Mouse (Mus musculus) myocyte (in vitro differentiated cells): ENCODE results near the gene Sms.

Experiments used
- E2F4 ChIP-seq: IDR thresholded peaks from one replicate; pipeline ENCODE4 v1.6.1; 2011; ENCODE audit warnings: mild to moderate bottlenecking, control low read depth, moderate library complexity; ENCODE audit not compliant: insufficient read depth
- MAX ChIP-seq: IDR thresholded peaks from one replicate; pipeline ENCODE4 v1.6.1; 2011; ENCODE audit warnings: low read depth, mild to moderate bottlenecking, control low read depth
- MYOD1 ChIP-seq, 3 experiments: IDR thresholded peaks; one replicate each; pipeline ENCODE4 v1.6.1; 2011; ENCODE audit warnings: control low read depth in 2 of 3, low read depth in 2 of 3, mild to moderate bottlenecking in 2 of 3, moderate library complexity in 1 of 3; ENCODE audit not compliant: insufficient read length in 2 of 3, control insufficient read depth in 1 of 3
- MYOG ChIP-seq, 3 experiments: IDR thresholded peaks; one replicate each; pipeline ENCODE4 v1.6.1; 2011; ENCODE audit warnings: control low read depth in 2 of 3, low read depth in 2 of 3, mild to moderate bottlenecking in 2 of 3; ENCODE audit not compliant: insufficient read length in 2 of 3, control insufficient read depth in 1 of 3, insufficient read depth in 1 of 3
- POLR2A ChIP-seq: IDR thresholded peaks from one replicate; pipeline ENCODE4 v1.6.1; 2011; ENCODE audit warnings: low read depth, mild to moderate bottlenecking, control low read depth, moderate library complexity; ENCODE audit not compliant: insufficient read length
- POLR2AphosphoS2 ChIP-seq: IDR thresholded peaks from one replicate; pipeline ENCODE4 v1.6.1; 2011; ENCODE audit warnings: low read depth, control low read depth; ENCODE audit not compliant: insufficient read length
- REST ChIP-seq: IDR thresholded peaks from one replicate; pipeline ENCODE4 v1.6.1; 2011; ENCODE audit warnings: mild to moderate bottlenecking, control low read depth, moderate library complexity; ENCODE audit not compliant: insufficient read depth, insufficient read length
- TCF12 ChIP-seq: IDR thresholded peaks from one replicate; pipeline ENCODE4 v1.6.1; 2011; ENCODE audit warnings: mild to moderate bottlenecking, control low read depth; ENCODE audit not compliant: poor library complexity, insufficient read depth, severe bottlenecking
- USF1 ChIP-seq: IDR thresholded peaks from one replicate; pipeline ENCODE4 v1.6.1; 2011; ENCODE audit warnings: low read depth, mild to moderate bottlenecking, control low read depth, moderate library complexity

GRCm38 (mm10) chrX:157488831-157489230, 3.3 kb downstream of the Sms start:
- TF ChIP-seq TCF12 (no peak), POLR2A (no peak), E2F4 (no peak), POLR2AphosphoS2 (no peak), USF1 (no peak), MYOG (IDR thresholded peaks at IDR 0.05; ENCODE audit: control insufficient read depth in 1 of 3, insufficient read depth in 1 of 3, insufficient read length in 2 of 3, low read depth in 2 of 3) (no peak), MYOD1 (IDR thresholded peaks at IDR 0.05; ENCODE audit: control insufficient read depth in 1 of 3, insufficient read length in 2 of 3, low read depth in 2 of 3) (no peak), MAX (no peak), REST (no peak)
